Comparison of ENCODE assay signal across 29 mouse cellular contexts in the genomic region with DNA sequence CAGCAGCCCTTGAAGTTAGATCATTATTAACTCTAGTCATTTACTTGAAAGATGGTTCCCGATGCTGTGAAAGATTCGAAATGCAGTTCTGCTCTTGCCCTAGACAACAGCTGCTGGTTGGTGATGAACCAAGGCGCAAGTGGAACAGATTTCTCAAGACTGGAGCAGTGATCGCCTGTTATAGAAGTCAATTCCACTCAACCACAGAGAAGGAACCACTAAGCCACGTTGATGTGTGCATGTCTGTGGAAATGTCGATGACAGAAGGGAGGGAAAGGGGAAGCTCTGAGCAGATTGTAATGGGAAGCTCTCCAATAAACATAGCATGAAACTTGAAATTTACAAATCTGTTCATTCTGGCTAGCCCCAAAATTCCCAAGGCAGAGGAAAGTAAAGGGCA.
DNase-seq lines count a peak whose midpoint lies in the region; ATAC-seq and TF ChIP-seq lines count a peak whose summit lies in the region.
"Had no signal": no experiment of that assay in that cellular context is flagged by ENCODE, and none has a peak within 500 bp of the region (broad histone marks: within the 10 kb centered on the region; RNA-seq: fewer than 3 reads in every experiment).

No protein-coding gene starts in this region.

- peaks cover 50% of the 10 kb centered on the region for H3K36me3 ChIP-seq in thymus, adult 2 months (ENCODE audit: control insufficient read depth, insufficient read depth, low read length)
- H3K36me3 ChIP-seq: embryonic facial prominence, embryonic 12.5 days; hindbrain, embryonic 10.5 days; hindbrain, embryonic 15.5 days; limb, embryonic 13.5 days; midbrain, embryonic 10.5 days; midbrain, embryonic 15.5 days; neural tube, embryonic 12.5 days had no signal

- H3K27me3 ChIP-seq in thymus, adult 2 months (ENCODE audit: control insufficient read depth, insufficient read depth, low read length): no peaks in the 10 kb centered on the region
- H3K27me3 ChIP-seq: CH12.LX; embryonic facial prominence, embryonic 12.5 days; hindbrain, embryonic 15.5 days; limb, embryonic 13.5 days; midbrain, embryonic 15.5 days; neural tube, embryonic 12.5 days had no signal

- ATAC-seq in hematopoietic stem cell, adult 5-6 weeks (replicated peaks in 1 of 2; ENCODE audit: insufficient read depth in 1 of 2, low FRiP score in 2 of 2, low TSS enrichment in 1 of 2, low read depth in 1 of 2, poor library complexity in 2 of 2, severe bottlenecking in 2 of 2): peak; percentile 22 to 53; a peak in 1 of 4 replicates
- peak; percentile 55; the same call in 1 of the 2 replicates for ATAC-seq in neutrophil, adult 5-6 weeks (ENCODE audit: extremely low read depth, insufficient number of reproducible peaks, low FRiP score, poor library complexity, severe bottlenecking)
- ATAC-seq: activated CD4-positive, CD25-positive, alpha-beta regulatory T cell, adult 4 months; forebrain, embryonic 14.5 days; inflammation-experienced regulatory T-cells, adult 6 months; midbrain, embryonic 15.5 days had no signal

- intact Hi-C loops in left cerebral cortex, adult 2 months (cut with DNase I): no loop called here

- no peak for TF ChIP-seq POLR2A in thymus, adult 2 months (IDR thresholded peaks at IDR 0.05; ENCODE audit: control insufficient read depth, extremely low read depth, insufficient read depth, low read length, poor library complexity)

- H3K4me3 ChIP-seq in thymus, adult 2 months (ENCODE audit: control insufficient read depth, insufficient read depth, low read length): no peak overlapping the region
- no peak overlapping the region for H3K4me3 ChIP-seq in left cerebral cortex, adult 2 months
- H3K4me3 ChIP-seq: embryonic facial prominence, embryonic 12.5 days; gastrocnemius, adult 2 months; hindbrain, embryonic 10.5 days; hindbrain, embryonic 15.5 days; layer of hippocampus, adult 2 months; limb, embryonic 13.5 days; midbrain, embryonic 10.5 days; midbrain, embryonic 15.5 days; neural tube, embryonic 12.5 days had no signal

- H3K27ac ChIP-seq in thymus, adult 2 months (ENCODE audit: control insufficient read depth, insufficient read depth, low read length): no peak overlapping the region
- H3K27ac ChIP-seq in left cerebral cortex, adult 2 months: no peak overlapping the region
- H3K27ac ChIP-seq: embryonic facial prominence, embryonic 12.5 days; gastrocnemius, adult 2 months; hindbrain, embryonic 10.5 days; hindbrain, embryonic 15.5 days; layer of hippocampus, adult 2 months; limb, embryonic 13.5 days; macrophage; midbrain, embryonic 10.5 days; midbrain, embryonic 15.5 days; neural tube, embryonic 12.5 days had no signal

- DNase-seq in lung, adult 18-20 months: peak; percentile 4 to 9
- no peak for DNase-seq in lung, postnatal 14 days
- DNase-seq in brain, adult 2 months (ENCODE audit: low read depth, low spot score): peak; percentile 4
- no peak for DNase-seq in thymus, adult 2 months
- no peak for DNase-seq in left cerebral cortex, adult 2 months (ENCODE audit: extremely low spot score in 1 of 2, low spot score in 2 of 2)
- DNase-seq: adrenal gland, adult 8-10 months; cerebellum, adult 11 months; cerebellum, adult 9-10 months; cerebellum, postnatal 36 days; embryo, embryonic 11 days; gastrocnemius, adult 2 months; kidney, adult 11 months; kidney, postnatal 36 days; thymus, postnatal 4 days had no signal

- no peaks in the 10 kb centered on the region for H3K4me1 ChIP-seq in thymus, adult 2 months (replicated peaks; ENCODE audit: control insufficient read depth, insufficient read depth, low read length)
- H3K4me1 ChIP-seq: embryonic facial prominence, embryonic 12.5 days; hindbrain, embryonic 10.5 days; hindbrain, embryonic 15.5 days; limb, embryonic 13.5 days; midbrain, embryonic 10.5 days; midbrain, embryonic 15.5 days; neural tube, embryonic 12.5 days had no signal

- WGBS in thymus, adult 2 months: 72% methylated on average over 6 of the region's 6 CpGs

- TF ChIP-seq CTCF in thymus, adult 2 months (IDR thresholded peaks at IDR 0.05; ENCODE audit: borderline replicate concordance, control insufficient read depth, extremely low read depth, insufficient read depth, low read length, poor library complexity): no peak
- no peak for TF ChIP-seq CTCF in left cerebral cortex, adult 2 months (IDR thresholded peaks at IDR 0.05)

Comparison
In these comparisons a context has a peak if more than half of its experiments do, and no peak if none do; other contexts are left out.
1. DNase-seq: peak in lung, adult 18-20 months (2 of 2) and brain, adult 2 months (single experiment); none in lung, postnatal 14 days (single experiment), thymus, adult 2 months (single experiment) and left cerebral cortex, adult 2 months (0 of 2).